Mouse (Mus musculus) adipocyte (in vitro differentiated cells): Measurements from ENCODE around the gene Kif5c.

ENCODE experiments used
- DNase-seq: peaks from one replicate; pipeline ENCODE4 v3.0.0-alpha.2; 2016; ENCODE audit warnings: low spot score

Gene Kif5c

DNA sequence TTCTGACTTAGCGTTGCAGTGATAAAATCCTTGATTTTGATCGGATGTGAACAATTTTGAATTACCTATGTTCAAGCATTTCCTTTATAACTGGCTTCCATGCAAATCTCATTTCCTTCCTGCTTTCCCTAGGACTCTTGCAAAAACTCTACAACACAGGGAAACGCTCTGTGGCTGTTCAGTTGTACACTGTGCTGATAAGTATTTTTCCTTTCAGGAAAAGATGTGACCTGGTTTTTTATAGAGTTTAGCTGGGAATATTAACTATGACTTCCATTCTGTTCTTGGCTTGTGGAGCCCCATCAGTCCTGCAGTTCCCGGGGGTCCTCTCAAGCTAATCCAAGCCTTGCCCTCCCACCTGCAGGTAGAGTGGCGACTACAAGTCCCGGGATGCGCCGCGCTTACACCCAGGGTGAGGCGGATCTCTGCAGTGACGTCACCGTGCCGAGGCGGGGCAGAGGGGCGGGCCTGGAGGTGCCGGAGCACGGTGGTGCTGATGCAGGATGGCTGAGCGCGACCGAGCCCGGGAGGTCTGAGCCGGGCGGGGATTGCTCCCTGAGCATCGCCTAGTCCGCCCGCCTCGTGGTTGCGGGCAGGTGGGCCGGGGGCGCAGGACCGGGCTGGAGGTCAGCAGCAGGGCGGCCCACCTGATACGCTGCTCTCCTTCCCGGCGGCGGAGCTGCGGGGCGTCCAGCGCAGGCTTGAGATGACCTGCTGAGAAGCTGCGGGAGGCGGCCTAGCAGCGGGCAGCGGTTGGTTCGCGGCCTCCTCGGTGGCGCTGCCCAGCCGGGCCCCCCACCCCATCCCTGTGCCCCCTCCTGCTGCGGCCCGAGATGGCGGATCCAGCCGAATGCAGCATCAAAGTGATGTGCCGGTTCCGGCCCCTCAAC lies at the start of gene Kif5c:
TSS of gene Kif5c (plus strand) at position 470 of the 890 bp plus-strand sequence.
- DNase-seq = no peak

- peak; percentile 78 for DNase-seq
These were observed 49.0 kb upstream of the Kif5c start for GRCm38 (mm10) chr2:49569862-49570777.

DNA sequence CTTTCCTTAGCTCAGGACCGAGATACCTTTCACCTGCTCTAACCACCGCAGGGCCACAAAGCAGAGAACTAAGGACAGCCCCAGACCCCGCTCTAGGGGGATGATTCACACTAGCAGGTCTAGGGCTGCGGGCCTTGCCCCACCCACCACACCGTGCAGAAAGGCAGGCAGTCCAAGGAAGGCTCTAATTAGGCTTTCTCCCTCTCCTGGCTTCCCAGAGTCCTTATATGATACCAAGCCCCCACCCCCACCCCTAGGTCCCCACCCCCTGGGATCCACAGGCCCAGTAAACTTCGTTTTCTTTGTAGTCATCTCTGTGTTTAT lies 48.4 kb upstream of the Kif5c start:
- no peak for DNase-seq

GRCm38 (mm10) chr2:49571159-49571920 lies 47.8 kb upstream of the Kif5c start:
- DNase-seq = peak; percentile 81

GRCm38 (mm10) chr2:49572111-49572642 lies 46.9 kb upstream of the Kif5c start:
- DNase-seq = no peak

DNA sequence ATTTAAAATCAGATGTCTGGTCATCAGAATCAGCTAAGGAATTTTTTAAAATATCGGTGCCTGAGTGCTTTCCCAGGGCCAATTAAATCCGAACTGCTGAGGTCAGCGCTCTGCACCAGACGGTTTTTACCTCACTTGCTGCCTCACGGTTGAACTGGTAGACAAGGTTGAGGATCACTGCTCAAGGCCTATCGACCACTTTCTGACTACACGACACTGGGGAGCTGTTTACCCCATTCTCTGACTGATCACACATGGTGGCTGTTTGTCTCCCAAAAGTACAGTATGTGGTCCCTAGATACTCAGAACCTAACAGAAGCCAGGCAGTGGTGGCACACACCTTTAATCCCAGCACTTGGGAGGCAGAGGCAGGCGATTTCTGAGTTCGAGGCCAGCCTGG lies 46.4 kb upstream of the Kif5c start:
- DNase-seq = no peak

DNA sequence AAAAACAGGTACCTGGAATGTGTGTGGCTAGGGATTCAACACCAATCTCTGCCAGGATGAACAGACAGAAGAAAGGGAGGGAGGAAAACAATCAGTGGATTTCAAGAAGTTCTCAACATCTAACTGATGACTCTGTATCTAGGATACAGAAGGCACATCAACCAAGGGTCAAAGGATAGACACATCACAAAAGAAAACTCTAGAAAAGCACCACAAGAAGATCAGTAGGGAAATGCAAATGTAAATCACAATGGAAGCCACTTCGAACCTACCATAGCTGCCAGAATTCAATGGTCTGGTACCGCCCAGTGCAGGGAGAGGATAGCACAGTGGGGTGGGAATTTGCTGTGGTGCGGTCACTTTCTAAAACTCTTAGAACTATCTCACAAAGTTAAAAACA lies 45.8 kb upstream of the Kif5c start:
- DNase-seq = no peak

DNA sequence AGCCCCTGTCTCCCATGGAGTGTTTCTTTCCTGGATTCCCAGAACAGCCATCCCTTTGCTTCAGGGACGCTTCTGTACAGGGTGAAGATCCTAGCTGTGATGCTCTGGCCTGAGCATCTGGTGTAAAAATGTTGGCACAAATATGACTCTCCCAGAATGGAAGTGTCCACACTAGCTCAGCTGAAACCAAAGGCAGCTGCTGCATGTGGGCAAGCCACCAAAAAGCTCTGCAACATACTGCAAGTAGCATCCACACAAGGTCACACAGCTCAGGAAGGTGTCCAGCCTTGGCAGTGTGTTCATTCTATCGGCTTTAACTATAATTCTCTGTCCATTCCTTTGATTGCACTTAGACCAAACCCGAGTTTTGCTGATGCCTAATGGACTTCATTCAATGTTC lies 38.5 kb upstream of the Kif5c start:
- peak; percentile 54 for DNase-seq

DNA sequence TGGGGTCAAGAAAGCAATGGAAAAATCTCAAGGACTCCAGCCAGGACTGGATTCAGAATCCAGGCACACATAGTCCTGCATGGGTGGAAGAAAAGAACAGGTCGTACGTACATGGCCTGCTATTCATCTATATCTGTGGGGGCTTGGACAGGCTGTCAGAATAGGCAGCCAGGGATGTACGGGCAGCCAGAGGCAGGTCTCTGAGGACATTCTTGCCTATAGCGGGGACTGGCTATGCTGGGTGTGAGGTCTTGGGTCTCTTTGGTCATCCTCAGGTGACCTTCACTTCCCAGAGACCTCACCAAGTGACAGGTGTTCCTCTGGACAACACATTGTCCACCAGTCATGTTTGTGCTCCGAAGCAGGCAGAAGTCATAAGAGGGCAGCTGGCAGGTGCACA lies 36.6 kb upstream of the Kif5c start:
- no peak for DNase-seq

- DNase-seq = no peak
These were observed 35.8 kb upstream of the Kif5c start for GRCm38 (mm10) chr2:49583311-49583710.

DNA sequence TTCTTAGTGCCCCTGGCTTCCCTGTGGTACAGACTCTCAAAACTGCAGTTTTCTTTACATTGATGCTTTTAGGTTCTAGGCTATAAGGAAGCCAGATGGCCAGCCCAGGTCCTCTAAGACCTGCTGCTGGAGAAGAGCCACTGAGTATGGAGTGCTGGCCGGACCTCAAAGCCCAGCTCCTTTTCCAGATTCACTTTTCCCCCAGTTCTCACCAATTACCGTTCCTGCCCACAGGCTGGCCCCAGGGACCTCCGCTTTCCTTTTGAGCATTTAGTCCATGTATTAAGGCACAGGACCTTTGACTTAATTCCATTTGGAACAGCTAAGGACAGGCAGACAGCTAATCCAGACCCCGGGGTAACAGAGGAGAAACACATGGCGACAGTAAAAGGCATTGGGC lies 28.6 kb upstream of the Kif5c start:
- peak; percentile 87 for DNase-seq

- DNase-seq = no peak
These were observed 26.2 kb upstream of the Kif5c start for GRCm38 (mm10) chr2:49592926-49593325.

- DNase-seq = peak; percentile 50
These were observed 24.2 kb upstream of the Kif5c start for GRCm38 (mm10) chr2:49594886-49595285.

- peak; percentile 71 for DNase-seq
These were observed 22.8 kb upstream of the Kif5c start for GRCm38 (mm10) chr2:49596318-49596717.

- DNase-seq = peak; percentile 97
These were observed 18.9 kb upstream of the Kif5c start for GRCm38 (mm10) chr2:49600021-49600681.

DNA sequence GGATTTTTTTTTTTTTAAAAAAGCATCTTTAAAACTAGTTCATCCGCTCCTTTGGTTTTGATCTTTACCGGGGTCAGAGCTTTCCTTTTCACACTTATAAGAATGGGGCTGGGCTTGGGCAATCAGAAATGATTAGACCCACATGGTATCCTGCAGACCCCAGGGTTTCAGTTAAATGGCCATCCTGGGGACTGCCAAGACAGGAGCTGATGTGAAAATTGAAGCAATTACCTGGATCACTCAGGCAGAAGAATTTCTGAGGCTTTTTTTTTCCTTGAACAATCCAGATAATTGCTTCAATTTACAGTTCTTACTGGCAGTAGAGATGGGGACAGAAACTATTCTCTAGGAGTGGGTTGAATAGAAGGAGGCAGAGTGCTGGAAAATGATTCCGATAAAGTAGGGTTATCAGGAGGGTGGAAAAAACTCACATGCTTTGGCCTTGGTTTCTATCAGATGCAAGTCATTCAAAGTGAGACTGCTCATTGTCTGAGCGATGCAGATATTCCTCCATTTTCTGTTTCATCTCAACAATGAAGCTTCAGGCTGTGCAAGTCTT lies 16.2 kb upstream of the Kif5c start:
- DNase-seq = no peak

DNA sequence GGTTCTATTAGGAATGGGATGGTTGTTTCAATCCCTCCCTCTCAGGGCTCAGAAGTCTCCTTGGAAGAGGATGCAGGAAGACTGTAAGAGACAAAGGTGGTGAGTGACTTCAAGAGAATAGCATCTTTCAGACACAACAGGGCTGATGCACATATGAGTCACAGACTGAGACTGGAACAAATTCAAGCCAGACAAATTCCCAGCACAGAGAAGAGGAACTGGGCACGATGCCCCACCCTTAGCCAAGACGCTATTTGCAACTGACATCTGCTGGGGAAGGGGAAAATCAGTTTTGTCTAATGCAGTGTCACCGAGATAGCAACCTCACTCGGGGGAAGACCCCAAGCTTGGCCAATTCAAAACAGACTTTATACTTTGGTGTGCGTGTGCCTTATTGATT lies 9.5 kb upstream of the Kif5c start:
- DNase-seq = peak; percentile 88

- no peak for DNase-seq
These were observed 2.3 kb upstream of the Kif5c start for GRCm38 (mm10) chr2:49616765-49617164.

- DNase-seq = no peak
These were observed 823 bp downstream of the Kif5c start for GRCm38 (mm10) chr2:49619719-49620522.

DNA sequence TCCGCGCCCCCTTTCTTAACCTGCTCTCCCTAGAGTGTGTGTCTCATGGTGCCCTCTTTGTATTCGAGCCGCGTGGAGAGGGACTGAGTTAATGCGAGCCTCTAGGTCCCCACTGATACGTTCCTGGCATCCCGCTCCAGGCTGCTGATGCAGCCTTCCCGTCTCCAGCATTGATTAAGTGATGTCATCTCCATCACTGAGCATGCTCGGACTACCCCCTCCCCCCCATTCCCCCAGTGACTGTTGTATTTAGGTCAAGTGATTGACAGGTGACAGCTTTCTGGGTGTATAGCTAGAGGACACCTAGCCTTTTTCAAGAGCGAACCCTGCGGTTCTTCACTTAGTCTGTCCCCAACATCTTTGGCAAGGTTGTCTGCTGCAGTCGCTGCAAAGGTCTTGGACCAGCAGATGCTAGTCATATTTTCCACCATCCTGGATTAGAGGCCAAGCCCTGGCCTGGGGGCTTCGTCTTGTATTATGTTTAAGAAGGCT lies 1.6 kb downstream of the Kif5c start:
- no peak for DNase-seq
